Mouse (Mus musculus): ENCODE measurements around the gene Ankle1.

- TF ChIP-seq GATA1 (IDR thresholded peaks at IDR 0.05; ENCODE audit: low read length) = no peak
- no peak for TF ChIP-seq TAL1 (IDR thresholded peaks at IDR 0.05; ENCODE audit: low read length)
Observed at GRCm38 (mm10) chr8:71381421-71381970, 24.3 kb upstream of the Ankle1 start, which contains the start of gene Nr2f6.
